Mouse (Mus musculus) forebrain, embryonic 10.5 days (tissue): ENCODE measurements around the gene Rpl3l. TPM values are rescaled to one million over a fixed set of nuclear protein-coding genes. Genes with fewer than 3 reads are reported as not detected.

Experiments
- polyA plus RNA-seq: library from polyadenylated mRNA; unstranded; fragments of >200 nt; fragmentation: Nextera tagmentation; extraction: Ambion mirVana; gene quantifications from 2 replicates; pipeline ENCODE4 v1.2.1, GENCODE M21; 2016

Rpl3l gene
- polyA plus RNA-seq, 1 experiment from 2014 or later, result not detected

Other genes with a start within 250 kb of the Rpl3l start
- gene Mlst8, start 248.7 kb upstream of the Rpl3l start, polyA plus RNA-seq, result 36.8 and 40.0 TPM in 2 replicates
- 3.8 and 4.3 TPM in 2 replicates for gene Caskin1, start 239.2 kb upstream of the Rpl3l start, polyA plus RNA-seq
- gene Traf7, start 199.9 kb upstream of the Rpl3l start, polyA plus RNA-seq, result 128 and 132 TPM in 2 replicates
- gene Rab26, start 193.6 kb upstream of the Rpl3l start, polyA plus RNA-seq, result 1.9 and 3.5 TPM in 2 replicates
- 12.9 and 16.3 TPM in 2 replicates for gene Pkd1, start 178.0 kb upstream of the Rpl3l start, polyA plus RNA-seq
- 75.3 and 75.4 TPM in 2 replicates for gene Tsc2, start 95.2 kb upstream of the Rpl3l start, polyA plus RNA-seq
- 26.9 and 29.5 TPM in 2 replicates for gene Nthl1, start 95.1 kb upstream of the Rpl3l start, polyA plus RNA-seq
- gene Slc9a3r2, start 77.5 kb upstream of the Rpl3l start, polyA plus RNA-seq, result 25.9 and 27.1 TPM in 2 replicates
- not detected in 2 replicates for gene Npw, start 69.4 kb upstream of the Rpl3l start, polyA plus RNA-seq
- 27.5 and 30.6 TPM in 2 replicates for gene Zfp598, start 58.1 kb upstream of the Rpl3l start, polyA plus RNA-seq
- 9.7 and 11.0 TPM in 2 replicates for gene Syngr3, start 37.9 kb upstream of the Rpl3l start, polyA plus RNA-seq
- gene Gfer, start 31.7 kb upstream of the Rpl3l start, polyA plus RNA-seq, result 57.7 and 60.3 TPM in 2 replicates
- gene Noxo1, start 31.6 kb upstream of the Rpl3l start, polyA plus RNA-seq, result 0.79 and 1.0 TPM in 2 replicates
- gene Tbl3, start 20.2 kb upstream of the Rpl3l start, polyA plus RNA-seq, result 162 and 167 TPM in 2 replicates
- 0.43 and 0.69 TPM in 2 replicates for gene Rnf151, start 9.8 kb upstream of the Rpl3l start, polyA plus RNA-seq
- gene Rps2, start 9.7 kb upstream of the Rpl3l start, polyA plus RNA-seq, result 1,888 and 1,960 TPM in 2 replicates
- gene Ndufb10, start 3.3 kb upstream of the Rpl3l start, polyA plus RNA-seq, result 190 and 194 TPM in 2 replicates
- 22.2 and 22.8 TPM in 2 replicates for gene Msrb1, start 8.8 kb downstream of the Rpl3l start, polyA plus RNA-seq
- 0.50 and 0.68 TPM in 2 replicates for gene Hs3st6, start 25.2 kb downstream of the Rpl3l start, polyA plus RNA-seq
- gene Meiob, start 76.5 kb downstream of the Rpl3l start, polyA plus RNA-seq, result 0.09 TPM in 1 of 2 replicates, not detected in the other
- 24.5 and 26.4 TPM in 2 replicates for gene Hagh, start 112.3 kb downstream of the Rpl3l start, polyA plus RNA-seq
- 16.6 and 19.0 TPM in 2 replicates for gene Fahd1, start 122.5 kb downstream of the Rpl3l start, polyA plus RNA-seq
- 0.17 and 0.36 TPM in 2 replicates for gene Igfals, start 138.2 kb downstream of the Rpl3l start, polyA plus RNA-seq
- gene Nubp2, start 158.5 kb downstream of the Rpl3l start, polyA plus RNA-seq, result 81.3 and 82.5 TPM in 2 replicates
- 42.8 and 45.3 TPM in 2 replicates for gene Spsb3, start 158.8 kb downstream of the Rpl3l start, polyA plus RNA-seq
- gene Eme2, start 167.3 kb downstream of the Rpl3l start, polyA plus RNA-seq, result 30.3 and 30.4 TPM in 2 replicates
- 100 and 103 TPM in 2 replicates for gene Mrps34, start 167.3 kb downstream of the Rpl3l start, polyA plus RNA-seq
- 50.1 and 51.8 TPM in 2 replicates for gene Nme3, start 168.7 kb downstream of the Rpl3l start, polyA plus RNA-seq
- gene Mapk8ip3, start 209.2 kb downstream of the Rpl3l start, polyA plus RNA-seq, result 36.2 and 37.3 TPM in 2 replicates
- gene Jpt2, start 232.9 kb downstream of the Rpl3l start, polyA plus RNA-seq, result 502 and 521 TPM in 2 replicates